Mouse (Mus musculus) lung, postnatal 14 days (tissue): Measurements from ENCODE around the gene Ggt6.
A peak's percentile ranks its signal among the peaks of the same experiment; 100 is the strongest.

Experiments used
- DNase-seq: peaks from one replicate; pipeline ENCODE4 v3.0.0; 2021

Ggt6 gene

GRCm38 (mm10) chr11:72440965-72441664, 5.8 kb downstream of the Ggt6 start, which contains the start of gene Mybbp1a:
Mybbp1a (plus strand) TSS chr11:72441355.
- DNase-seq: peak; percentile 99

- peak; percentile 63 for DNase-seq
These were observed 11.2 kb downstream of the Ggt6 start for GRCm38 (mm10) chr11:72446311-72447105.

GRCm38 (mm10) chr11:72447475-72447874, 12.1 kb downstream of the Ggt6 start:
- DNase-seq: no peak

GRCm38 (mm10) chr11:72452140-72452665, 16.9 kb downstream of the Ggt6 start:
- no peak for DNase-seq

- DNase-seq: no peak
These were observed 18.0 kb downstream of the Ggt6 start for GRCm38 (mm10) chr11:72453105-72453953.

- DNase-seq: no peak
These were observed 20.4 kb downstream of the Ggt6 start for GRCm38 (mm10) chr11:72455694-72456093.

GRCm38 (mm10) chr11:72457995-72458496, 22.7 kb downstream of the Ggt6 start:
- DNase-seq: peak; percentile 56

GRCm38 (mm10) chr11:72458502-72458901, 23.2 kb downstream of the Ggt6 start:
- no peak for DNase-seq

GRCm38 (mm10) chr11:72461500-72461981, 26.2 kb downstream of the Ggt6 start:
- DNase-seq: no peak

GRCm38 (mm10) chr11:72464821-72465220, 29.5 kb downstream of the Ggt6 start:
- no peak for DNase-seq

- DNase-seq: peak; percentile 38
These were observed 30.8 kb downstream of the Ggt6 start for GRCm38 (mm10) chr11:72465978-72466693.

GRCm38 (mm10) chr11:72466694-72467507, 31.6 kb downstream of the Ggt6 start:
- DNase-seq: peak; percentile 53

- DNase-seq: no peak
These were observed 33.2 kb downstream of the Ggt6 start for GRCm38 (mm10) chr11:72468525-72468924.

- DNase-seq: peak; percentile 91
These were observed 33.9 kb downstream of the Ggt6 start for GRCm38 (mm10) chr11:72469217-72469616.

- no peak for DNase-seq
These were observed 34.7 kb downstream of the Ggt6 start for GRCm38 (mm10) chr11:72470004-72470403.

GRCm38 (mm10) chr11:72471381-72471780, 36.1 kb downstream of the Ggt6 start:
- no peak for DNase-seq

GRCm38 (mm10) chr11:72473540-72473939, 38.2 kb downstream of the Ggt6 start:
- no peak for DNase-seq

GRCm38 (mm10) chr11:72474926-72475325, 39.6 kb downstream of the Ggt6 start:
- no peak for DNase-seq

GRCm38 (mm10) chr11:72475408-72475807, 40.1 kb downstream of the Ggt6 start:
- DNase-seq: no peak

- DNase-seq: no peak
These were observed 40.8 kb downstream of the Ggt6 start for GRCm38 (mm10) chr11:72476074-72476625.

- no peak for DNase-seq
These were observed 41.9 kb downstream of the Ggt6 start for GRCm38 (mm10) chr11:72477182-72477581.
